Mouse (Mus musculus) small intestine, adult 2 months (tissue): ENCODE data around the gene Slc13a3.

Experiments
- CTCF ChIP-seq: fragments of 200-500 bp; IDR thresholded peaks from 2 replicates; pipeline ENCODE4 v1.5.1; 2012; ENCODE audit warnings: low read depth, mild to moderate bottlenecking, control low read depth, inconsistent platforms, low read length, moderate library complexity, mixed read lengths; ENCODE audit not compliant: insufficient replicate concordance, insufficient read length; ENCODE audit errors: extremely low read depth
- POLR2A ChIP-seq: fragments of 200-500 bp; IDR thresholded peaks from 2 replicates; pipeline ENCODE4 v1.6.1; 2012; ENCODE audit warnings: low read depth, mild to moderate bottlenecking, control low read depth, inconsistent platforms, low read length, moderate library complexity

DNA sequence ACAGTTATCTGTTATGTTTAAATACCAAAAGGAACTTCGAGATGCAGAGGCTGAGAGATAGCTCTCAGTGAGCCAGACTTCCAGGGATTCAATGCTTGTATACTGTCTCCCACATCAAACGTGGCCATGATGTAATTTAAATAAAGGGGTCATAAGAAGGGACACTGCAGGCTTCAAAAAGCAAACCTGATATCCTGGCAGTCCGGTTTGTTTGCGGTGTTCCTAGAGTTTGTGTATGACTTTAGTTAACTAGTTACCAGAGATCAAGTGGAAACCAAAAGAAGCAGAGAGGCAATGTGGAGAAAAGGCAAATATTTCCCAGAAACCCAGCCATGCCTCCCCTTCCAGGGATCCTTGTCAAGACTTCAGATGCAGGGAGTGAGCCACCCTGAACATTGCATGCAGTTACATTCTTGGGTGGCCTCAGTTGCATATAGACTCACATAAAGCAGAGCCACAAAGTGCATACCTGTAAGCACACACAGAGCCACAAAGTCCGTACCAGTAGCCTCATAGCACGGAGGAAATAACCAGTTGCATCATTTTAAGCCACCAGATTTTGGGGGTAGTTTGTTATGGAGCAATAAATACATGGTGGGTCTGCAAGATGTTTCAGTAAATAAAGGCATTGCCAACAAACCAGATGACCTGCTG lies 83.6 kb downstream of the Slc13a3 start:
- TF ChIP-seq CTCF: no peak
- TF ChIP-seq POLR2A: no peak
